Mouse (Mus musculus) megakaryocyte, embryonic 14.5 days (primary cell): ENCODE measurements at regions not wholly inside any gene's neighbourhood (a gene's known extent, or its start where the extent isn't known, plus 50 kb on each side); places are given as distances from the start of the nearest gene placed in this dataset.

Source experiments
- FLI1 ChIP-seq: IDR thresholded peaks from 2 replicates; pipeline ENCODE4 v1.6.1; 2012; ENCODE audit warnings: low read length, inconsistent platforms, mixed read lengths
- GATA1 ChIP-seq: IDR thresholded peaks from 3 replicates; pipeline ENCODE4 v1.6.1; 2012; ENCODE audit warnings: mixed read lengths, low read length, inconsistent platforms, borderline replicate concordance

DNA sequence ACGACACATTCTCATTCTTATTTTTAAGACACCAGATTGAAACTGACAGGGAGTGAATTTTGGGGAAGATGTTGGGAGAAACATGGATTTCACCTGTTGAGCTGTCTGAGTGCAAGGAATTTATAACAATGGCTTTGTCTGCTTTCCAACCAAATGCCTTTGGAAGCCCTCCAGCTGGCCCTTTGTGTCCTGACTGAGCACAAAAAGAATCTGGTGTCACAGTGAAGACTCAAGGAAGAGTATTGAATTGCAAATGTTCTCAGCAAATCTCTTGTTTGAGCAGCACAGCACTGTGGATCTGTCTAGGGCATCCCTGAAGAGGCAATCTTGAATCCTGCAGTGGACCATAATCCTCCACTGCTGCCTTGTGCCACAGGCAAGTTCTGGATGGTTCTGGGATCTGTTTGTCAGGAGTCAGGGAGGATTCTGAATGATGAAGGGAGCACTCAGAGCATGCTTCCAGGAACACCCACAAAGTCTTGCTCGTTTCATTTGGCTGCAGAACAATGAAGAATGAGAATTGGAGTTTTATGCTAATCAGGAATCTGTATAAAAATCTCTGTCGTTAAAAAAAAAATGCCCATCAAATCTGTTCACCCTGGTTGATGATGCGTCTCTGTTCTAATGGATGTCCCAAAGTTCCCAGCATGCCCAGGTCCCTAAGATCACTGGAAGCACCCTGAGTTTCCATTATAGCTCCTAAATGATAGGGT is 243.9 kb downstream of the Tcerg1l start:
- TF ChIP-seq GATA1: no peak
- no peak for TF ChIP-seq FLI1
